In the genomic region with DNA sequence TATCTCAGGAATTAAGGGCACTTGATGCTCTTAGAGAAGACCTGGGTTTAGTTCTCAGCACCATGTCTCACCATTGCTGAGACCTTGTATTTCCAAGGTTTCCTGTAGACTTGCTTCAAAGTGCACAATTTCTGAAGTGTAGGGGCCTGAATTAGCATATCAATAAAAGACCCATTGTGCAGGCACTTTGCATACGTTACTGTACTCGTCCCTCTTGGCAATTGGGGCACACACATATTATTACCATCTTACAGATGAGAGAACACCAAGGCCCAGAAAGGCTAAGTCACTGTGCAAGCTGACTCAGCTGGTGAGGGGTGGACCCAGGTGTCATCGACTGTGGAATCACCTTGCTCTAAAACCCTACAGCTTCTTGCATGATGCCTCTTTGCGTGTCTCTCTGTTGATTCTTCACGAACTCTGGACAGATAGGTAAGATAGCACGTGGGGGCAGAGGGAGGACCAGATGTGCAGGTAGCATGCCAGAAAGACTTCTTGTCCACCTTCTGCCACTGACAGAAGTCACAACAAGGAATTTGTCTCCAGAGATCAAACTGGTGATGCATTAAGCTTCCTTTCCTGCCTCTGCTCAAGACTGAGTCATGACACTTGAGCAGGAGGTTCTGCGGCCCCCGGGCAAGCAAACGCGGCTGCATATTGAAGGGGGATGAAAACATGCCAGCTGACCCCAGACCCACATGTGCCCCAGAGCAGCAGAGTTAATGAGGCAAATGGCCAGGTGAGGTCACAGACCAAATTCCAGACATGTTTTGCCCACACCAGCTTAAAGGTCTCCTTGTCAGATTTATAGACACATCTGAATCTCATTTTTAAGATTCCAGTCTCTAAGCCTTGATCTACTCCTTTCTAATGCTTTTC, we compare ENCODE assay signal across 17 mouse cellular contexts.
A peak's percentile ranks its signal among the peaks of the same experiment; 100 is the strongest.
DNase-seq lines count a peak whose midpoint lies in the region; ATAC-seq lines count a peak whose summit lies in the region.
"Had no signal": no experiment of that assay in that cellular context is flagged by ENCODE, and none has a peak within 500 bp of the region (broad histone marks: within the 10 kb centered on the region; RNA-seq: fewer than 3 reads in every experiment).

No protein-coding gene starts in this region.

- no peak overlapping the region for H3K4me2 ChIP-seq in forebrain, embryonic 13.5 days
- no peak overlapping the region for H3K4me2 ChIP-seq in forebrain, embryonic 15.5 days (replicated peaks)
- H3K4me2 ChIP-seq in midbrain, embryonic 11.5 days: no peak overlapping the region
- H3K4me2 ChIP-seq in midbrain, embryonic 13.5 days (replicated peaks): no peak overlapping the region
- H3K4me2 ChIP-seq in embryonic facial prominence, embryonic 12.5 days (replicated peaks): no peak overlapping the region
- no peak overlapping the region for H3K4me2 ChIP-seq in limb, embryonic 15.5 days
- H3K4me2 ChIP-seq: hindbrain, embryonic 14.5 days had no signal

- H3K9ac ChIP-seq in forebrain, embryonic 13.5 days: no peak overlapping the region
- no peak overlapping the region for H3K9ac ChIP-seq in forebrain, embryonic 15.5 days (replicated peaks)
- no peak overlapping the region for H3K9ac ChIP-seq in midbrain, embryonic 11.5 days (ENCODE audit: low read length)
- H3K9ac ChIP-seq in midbrain, embryonic 13.5 days (replicated peaks): no peak overlapping the region
- no peak overlapping the region for H3K9ac ChIP-seq in embryonic facial prominence, embryonic 12.5 days
- no peak overlapping the region for H3K9ac ChIP-seq in limb, embryonic 15.5 days
- H3K9ac ChIP-seq: hindbrain, embryonic 14.5 days; liver, postnatal 0 days had no signal

- no peaks in the 10 kb centered on the region for H3K36me3 ChIP-seq in forebrain, embryonic 13.5 days (ENCODE audit: poor library complexity, severe bottlenecking)
- no peaks in the 10 kb centered on the region for H3K36me3 ChIP-seq in forebrain, embryonic 15.5 days
- no peaks in the 10 kb centered on the region for H3K36me3 ChIP-seq in midbrain, embryonic 11.5 days (ENCODE audit: control insufficient read depth, insufficient read depth, low read length)
- H3K36me3 ChIP-seq in midbrain, embryonic 13.5 days: no peaks in the 10 kb centered on the region
- H3K36me3 ChIP-seq in embryonic facial prominence, embryonic 12.5 days: no peaks in the 10 kb centered on the region
- H3K36me3 ChIP-seq in limb, embryonic 15.5 days: no peaks in the 10 kb centered on the region

- H3K4me1 ChIP-seq in forebrain, embryonic 13.5 days: peaks cover 37% of the 10 kb centered on the region
- peaks cover 19% of the 10 kb centered on the region for H3K4me1 ChIP-seq in forebrain, embryonic 15.5 days
- H3K4me1 ChIP-seq in midbrain, embryonic 11.5 days (ENCODE audit: control insufficient read depth, insufficient read depth, low read length): no peaks in the 10 kb centered on the region
- H3K4me1 ChIP-seq in midbrain, embryonic 13.5 days (replicated peaks): peaks cover 16% of the 10 kb centered on the region
- H3K4me1 ChIP-seq in embryonic facial prominence, embryonic 12.5 days: peaks cover 20% of the 10 kb centered on the region
- H3K4me1 ChIP-seq in limb, embryonic 15.5 days: peaks cover 30% of the 10 kb centered on the region

- no peak overlapping the region for H3K4me3 ChIP-seq in forebrain, embryonic 13.5 days
- no peak overlapping the region for H3K4me3 ChIP-seq in forebrain, embryonic 15.5 days
- H3K4me3 ChIP-seq in midbrain, embryonic 11.5 days (ENCODE audit: low read depth, low read length): no peak overlapping the region
- H3K4me3 ChIP-seq in midbrain, embryonic 13.5 days (replicated peaks): no peak overlapping the region
- H3K4me3 ChIP-seq in embryonic facial prominence, embryonic 12.5 days: no peak overlapping the region
- no peak overlapping the region for H3K4me3 ChIP-seq in limb, embryonic 15.5 days

- peak overlapping the region; percentile 44; the same call in 1 of the 2 replicates for H3K27ac ChIP-seq in forebrain, embryonic 13.5 days
- H3K27ac ChIP-seq in forebrain, embryonic 15.5 days (replicated peaks): no peak overlapping the region
- no peak overlapping the region for H3K27ac ChIP-seq in midbrain, embryonic 11.5 days (ENCODE audit: low read depth, low read length)
- H3K27ac ChIP-seq in midbrain, embryonic 13.5 days: no peak overlapping the region
- H3K27ac ChIP-seq in embryonic facial prominence, embryonic 12.5 days: peak overlapping the region; percentile 58; the same call in 1 of the 2 replicates
- H3K27ac ChIP-seq in limb, embryonic 15.5 days: peak overlapping the region; percentile 55
- H3K27ac ChIP-seq: hindbrain, embryonic 14.5 days had no signal

- ATAC-seq in forebrain, embryonic 13.5 days: peak; percentile 62; the same call in 1 of the 2 replicates
- ATAC-seq in forebrain, embryonic 15.5 days (replicated peaks): no peak
- no peak for ATAC-seq in midbrain, embryonic 11.5 days (ENCODE audit: low FRiP score)
- no peak for ATAC-seq in midbrain, embryonic 13.5 days
- no peak for ATAC-seq in embryonic facial prominence, embryonic 12.5 days (ENCODE audit: insufficient number of reproducible peaks, insufficient read depth, low FRiP score, low TSS enrichment)
- ATAC-seq in limb, embryonic 15.5 days (ENCODE audit: insufficient number of reproducible peaks, low FRiP score, low TSS enrichment, low read depth): no peak
- ATAC-seq: liver, postnatal 0 days had no signal

- peaks cover 9% of the 10 kb centered on the region for H3K9me3 ChIP-seq in forebrain, embryonic 13.5 days (replicated peaks)
- H3K9me3 ChIP-seq in forebrain, embryonic 15.5 days: no peaks in the 10 kb centered on the region
- H3K9me3 ChIP-seq in midbrain, embryonic 11.5 days (ENCODE audit: control insufficient read depth, low read length): no peaks in the 10 kb centered on the region
- H3K9me3 ChIP-seq in midbrain, embryonic 13.5 days: no peaks in the 10 kb centered on the region
- 0 out of 2 replicates have a peak, but pooled peaks cover 5% of the 10 kb centered on the region for H3K9me3 ChIP-seq in embryonic facial prominence, embryonic 12.5 days
- H3K9me3 ChIP-seq in limb, embryonic 15.5 days: no peaks in the 10 kb centered on the region

- DNase-seq in midbrain, embryonic 11.5 days (ENCODE audit: low spot score, missing footprints): peak; percentile 82
- DNase-seq in left cerebral cortex, adult 8-10 months (ENCODE audit: low spot score in 2 of 2): no peak
- DNase-seq in frontal cortex, postnatal 10 days (ENCODE audit: low spot score in 2 of 2): no peak
- DNase-seq: adrenal gland, adult 2 months; cerebellum, adult 11-12 months; heart, adult 18-20 months; kidney, adult 2 months; left cerebral cortex, postnatal 4 days; liver, postnatal 0 days; lung, postnatal 36 days; midbrain, embryonic 14.5 days had no signal

- H3K27me3 ChIP-seq in forebrain, embryonic 13.5 days: no peaks in the 10 kb centered on the region
- no peaks in the 10 kb centered on the region for H3K27me3 ChIP-seq in forebrain, embryonic 15.5 days
- H3K27me3 ChIP-seq in midbrain, embryonic 11.5 days (ENCODE audit: control insufficient read depth, insufficient read depth, low read length): no peaks in the 10 kb centered on the region
- H3K27me3 ChIP-seq in midbrain, embryonic 13.5 days: no peaks in the 10 kb centered on the region
- H3K27me3 ChIP-seq in embryonic facial prominence, embryonic 12.5 days: no peaks in the 10 kb centered on the region
- H3K27me3 ChIP-seq in limb, embryonic 15.5 days: no peaks in the 10 kb centered on the region

- 53% methylated on average over 10 of the region's 10 CpGs for WGBS in forebrain, embryonic 13.5 days
- WGBS in forebrain, embryonic 15.5 days: 40% methylated on average over 10 of the region's 10 CpGs
- 76% methylated on average over 10 of the region's 10 CpGs for WGBS in midbrain, embryonic 11.5 days
- 70% methylated on average over 10 of the region's 10 CpGs for WGBS in midbrain, embryonic 13.5 days
- WGBS in embryonic facial prominence, embryonic 12.5 days: 29% methylated on average over 10 of the region's 10 CpGs
- WGBS in limb, embryonic 15.5 days: 33% methylated on average over 10 of the region's 10 CpGs

Comparison
In these comparisons a context has a peak if more than half of its experiments do, and no peak if none do; other contexts are left out.
1. H3K27ac ChIP-seq: peak in forebrain, embryonic 13.5 days (single experiment), embryonic facial prominence, embryonic 12.5 days (single experiment) and limb, embryonic 15.5 days (single experiment); none in forebrain, embryonic 15.5 days (single experiment), midbrain, embryonic 11.5 days (single experiment) and midbrain, embryonic 13.5 days (single experiment).